Mouse (Mus musculus) gastrocnemius, postnatal 14 days (tissue): Measurements from ENCODE around the gene Eml1. TPM values are rescaled to one million over a fixed set of nuclear protein-coding genes. Genes with fewer than 3 reads are reported as not detected.

Experiments
- DNase-seq: peaks from one replicate; pipeline ENCODE4 v3.0.0; 2021; ENCODE audit warnings: mixed read lengths
- intact Hi-C: fragments of 180-260 bp; cut with DNase I; formaldehyde crosslinking; loops from one replicate; pipeline ENCODE4 v1.15.1; 2025; ENCODE audit warnings: low total_unique reads
- total RNA-seq, 2 experiments: library from RNA; stranded (reverse); gene quantifications; 2 replicates each; pipeline ENCODE4 v1.2.3; 2021

Eml1 gene
- total RNA-seq, 2 experiments from 2014 or later: 114 to 127 TPM

- no peak for DNase-seq
- intact Hi-C loops: no loop called here
Measured at GRCm38 (mm10) chr12:108583775-108584174, 213.0 kb downstream of the Eml1 start.

Other genes with a start within 250 kb of the Eml1 start
- gene Setd3, start 191.6 kb upstream of the Eml1 start, total RNA-seq: 10 to 100 TPM; 69.6 to 75.0 TPM
- 10 to 100 TPM; 28.2 to 35.0 TPM for gene Ccnk, start 191.4 kb upstream of the Eml1 start, total RNA-seq
- 1 to 10 TPM; 5.4 to 5.7 TPM for gene Ccdc85c, start 95.5 kb upstream of the Eml1 start, total RNA-seq
- 1 to 10 TPM in 1 of 2 experiments, under 1 TPM in 1; 0.55 to 1.2 TPM for gene Hhipl1, start 64.7 kb upstream of the Eml1 start, total RNA-seq
- under 1 TPM; 0.35 to 0.62 TPM for gene Cyp46a1, start 36.6 kb upstream of the Eml1 start, total RNA-seq
- 10 to 100 TPM; 28.0 to 32.7 TPM for gene Evl, start 183.8 kb downstream of the Eml1 start, total RNA-seq